In genomic region chr11:69321580-69321979, GRCm38 (mm10) we compare ENCODE assay signal across 11 mouse cellular contexts. TPM values are rescaled to one million over a fixed set of nuclear protein-coding genes. Genes with fewer than 3 reads are reported as not detected.
A peak's percentile ranks its signal among the peaks of the same experiment; 100 is the strongest.
DNase-seq lines count a peak whose midpoint lies in the region; ATAC-seq and TF ChIP-seq lines count a peak whose summit lies in the region.
"Had no signal": no experiment of that assay in that cellular context is flagged by ENCODE, and none has a peak within 500 bp of the region (broad histone marks: within the 10 kb centered on the region; RNA-seq: fewer than 3 reads in every experiment).

No protein-coding gene starts in this region.

- DNase-seq in heart, postnatal 0 days (ENCODE audit: low spot score), result no peak
- no peak for DNase-seq in heart, adult 18-20 months
- no peak for DNase-seq in forebrain, embryonic 10.5 days (ENCODE audit: extremely low spot score, low spot score)
- DNase-seq in right cerebral cortex, adult 18-20 months, result no peak
- DNase-seq in kidney, adult 9 months, result no peak
- no peak for DNase-seq in adrenal gland, postnatal 4 days (ENCODE audit: low spot score in 2 of 2)
- DNase-seq: kidney, adult 11 months; lung, postnatal 4 days had no signal

- H3K4me1 ChIP-seq in heart, postnatal 0 days (ENCODE audit: control insufficient read depth, insufficient read depth), result peaks cover 30% of the 10 kb centered on the region; the same call in 1 of the 2 replicates
- peaks cover 52% of the 10 kb centered on the region for H3K4me1 ChIP-seq in forebrain, embryonic 10.5 days
- peaks cover 48% of the 10 kb centered on the region for H3K4me1 ChIP-seq in hindbrain, embryonic 13.5 days (replicated peaks)
- H3K4me1 ChIP-seq in midbrain, embryonic 12.5 days, result peaks cover 33% of the 10 kb centered on the region

- peak overlapping the region; percentile 71; the same call in 1 of the 2 replicates for H3K9ac ChIP-seq in heart, postnatal 0 days (replicated peaks; ENCODE audit: low read depth, low read length)
- peak overlapping the region; percentile 80 for H3K9ac ChIP-seq in hindbrain, embryonic 13.5 days
- 0 out of 2 replicates have a peak overlapping the region, but pooled peaks have one; percentile 90 for H3K9ac ChIP-seq in midbrain, embryonic 12.5 days (replicated peaks)

- H3K27ac ChIP-seq in heart, postnatal 0 days (ENCODE audit: low read depth), result no peak overlapping the region
- H3K27ac ChIP-seq in forebrain, embryonic 10.5 days, result 0 out of 2 replicates have a peak overlapping the region, but pooled peaks have one; percentile 97
- no peak overlapping the region for H3K27ac ChIP-seq in hindbrain, embryonic 13.5 days
- H3K27ac ChIP-seq in midbrain, embryonic 12.5 days (replicated peaks), result 0 out of 2 replicates have a peak overlapping the region, but pooled peaks have one; percentile 4

- H3K27me3 ChIP-seq in heart, postnatal 0 days (ENCODE audit: control insufficient read depth, insufficient read depth, low read length), result no peaks in the 10 kb centered on the region
- H3K27me3 ChIP-seq in forebrain, embryonic 10.5 days (ENCODE audit: poor library complexity, severe bottlenecking), result peaks cover 9% of the 10 kb centered on the region
- H3K27me3 ChIP-seq in hindbrain, embryonic 13.5 days, result peaks cover under 1% of the 10 kb centered on the region; the same call in 1 of the 2 replicates
- H3K27me3 ChIP-seq in midbrain, embryonic 12.5 days, result peaks cover 2% of the 10 kb centered on the region

- peak overlapping the region; percentile 85; the same call in 1 of the 2 replicates for H3K4me2 ChIP-seq in heart, postnatal 0 days (ENCODE audit: low read depth, low read length)
- peak overlapping the region; percentile 76 for H3K4me2 ChIP-seq in hindbrain, embryonic 13.5 days
- peak overlapping the region; percentile 86 for H3K4me2 ChIP-seq in midbrain, embryonic 12.5 days (replicated peaks)

- no peak for TF ChIP-seq CTCF in heart, postnatal 0 days (IDR thresholded peaks at IDR 0.05; ENCODE audit: low read depth)

- H3K9me3 ChIP-seq in heart, postnatal 0 days (replicated peaks; ENCODE audit: control insufficient read depth, low read length), result no peaks in the 10 kb centered on the region
- H3K9me3 ChIP-seq in forebrain, embryonic 10.5 days, result no peaks in the 10 kb centered on the region
- no peaks in the 10 kb centered on the region for H3K9me3 ChIP-seq in hindbrain, embryonic 13.5 days
- H3K9me3 ChIP-seq in midbrain, embryonic 12.5 days, result no peaks in the 10 kb centered on the region

- ATAC-seq in heart, postnatal 0 days (ENCODE audit: insufficient read depth, low read depth), result no peak
- no peak for ATAC-seq in hindbrain, embryonic 13.5 days (ENCODE audit: low FRiP score)
- no peak for ATAC-seq in midbrain, embryonic 12.5 days (ENCODE audit: low FRiP score, low read depth)
- ATAC-seq: CD4-positive, CD25-positive, alpha-beta regulatory T cell, adult 4 months had no signal

- H3K36me3 ChIP-seq in heart, postnatal 0 days (replicated peaks; ENCODE audit: control insufficient read depth, insufficient read depth, low read length), result peaks cover 28% of the 10 kb centered on the region
- peaks cover 47% of the 10 kb centered on the region for H3K36me3 ChIP-seq in forebrain, embryonic 10.5 days (replicated peaks)
- H3K36me3 ChIP-seq in hindbrain, embryonic 13.5 days, result peaks cover 32% of the 10 kb centered on the region
- H3K36me3 ChIP-seq in midbrain, embryonic 12.5 days, result peaks cover 33% of the 10 kb centered on the region

- no peak for TF ChIP-seq EP300 in heart, postnatal 0 days (IDR thresholded peaks at IDR 0.05; ENCODE audit: low read depth)

- WGBS in heart, postnatal 0 days, result 95% methylated on average over 6 of the region's 6 CpGs
- WGBS in forebrain, embryonic 10.5 days, result 96% methylated on average over 6 of the region's 6 CpGs
- WGBS in hindbrain, embryonic 13.5 days, result 94% methylated on average over 6 of the region's 6 CpGs
- 96% methylated on average over 6 of the region's 6 CpGs for WGBS in midbrain, embryonic 12.5 days

- H3K4me3 ChIP-seq in heart, postnatal 0 days (ENCODE audit: low read depth, low read length), result no peak overlapping the region
- H3K4me3 ChIP-seq in forebrain, embryonic 10.5 days, result peak overlapping the region; percentile 77
- 0 out of 2 replicates have a peak overlapping the region, but pooled peaks have one; percentile 62 for H3K4me3 ChIP-seq in hindbrain, embryonic 13.5 days
- H3K4me3 ChIP-seq in midbrain, embryonic 12.5 days, result peak overlapping the region; percentile 65; the same call in 1 of the 2 replicates

RNA-seq across cellular contexts. Expression of gene Cntrob, which starts 2.0 kb away (rescaled TPM):
- total RNA-seq in heart, postnatal 0 days (2014; rRNA removed; ENCODE audit: low replicate concordance), result 7.5 and 15.5 TPM in 2 replicates
- 6.9 and 8.4 TPM in 2 replicates for polyA plus RNA-seq in heart, postnatal 0 days (2015; fragmentation: Nextera tagmentation; extraction: Ambion mirVana)
- total RNA-seq in heart, adult 18-20 months (2021), result 1 to 10 TPM; 2.8 TPM
- polyA plus RNA-seq in forebrain, embryonic 10.5 days (2016; fragmentation: Nextera tagmentation; extraction: Ambion mirVana), result 37.7 and 44.2 TPM in 2 replicates
- polyA plus RNA-seq in hindbrain, embryonic 13.5 days (2015; fragmentation: Nextera tagmentation; extraction: Ambion mirVana), result 22.6 and 24.4 TPM in 2 replicates
- 40.1 and 45.6 TPM in 2 replicates for polyA plus RNA-seq in midbrain, embryonic 12.5 days (2016; fragmentation: Nextera tagmentation; extraction: Ambion mirVana)
- 10 to 100 TPM; 17.4 to 17.8 TPM for total RNA-seq in adrenal gland, postnatal 4 days (2021)

RNA-seq across cellular contexts. Expression of gene Trappc1, which starts 2.2 kb away (rescaled TPM):
- total RNA-seq in heart, postnatal 0 days (2014; rRNA removed; ENCODE audit: low replicate concordance), result 240 and 263 TPM in 2 replicates
- 180 and 186 TPM in 2 replicates for polyA plus RNA-seq in heart, postnatal 0 days (2015; fragmentation: Nextera tagmentation; extraction: Ambion mirVana)
- total RNA-seq in heart, adult 18-20 months (2021), result 10 to 100 TPM; 48.8 to 49.4 TPM
- polyA plus RNA-seq in forebrain, embryonic 10.5 days (2016; fragmentation: Nextera tagmentation; extraction: Ambion mirVana), result 170 and 179 TPM in 2 replicates
- polyA plus RNA-seq in hindbrain, embryonic 13.5 days (2015; fragmentation: Nextera tagmentation; extraction: Ambion mirVana), result 204 and 210 TPM in 2 replicates
- polyA plus RNA-seq in midbrain, embryonic 12.5 days (2016; fragmentation: Nextera tagmentation; extraction: Ambion mirVana), result 186 and 187 TPM in 2 replicates
- 10 to 100 TPM; 80.3 to 82.5 TPM for total RNA-seq in adrenal gland, postnatal 4 days (2021)

RNA-seq across cellular contexts. Expression of gene Kcnab3, which starts 4.5 kb away (rescaled TPM):
- total RNA-seq in heart, postnatal 0 days (2014; rRNA removed; ENCODE audit: low replicate concordance), result 1.1 and 2.8 TPM in 2 replicates
- 1.1 and 1.4 TPM in 2 replicates for polyA plus RNA-seq in heart, postnatal 0 days (2015; fragmentation: Nextera tagmentation; extraction: Ambion mirVana)
- under 1 TPM in 1 of 2 experiments, not detected in 1; 0.23 TPM for total RNA-seq in heart, adult 18-20 months (2021)
- 1.1 and 1.2 TPM in 2 replicates for polyA plus RNA-seq in forebrain, embryonic 10.5 days (2016; fragmentation: Nextera tagmentation; extraction: Ambion mirVana)
- 4.2 and 5.1 TPM in 2 replicates for polyA plus RNA-seq in hindbrain, embryonic 13.5 days (2015; fragmentation: Nextera tagmentation; extraction: Ambion mirVana)
- 4.4 and 4.5 TPM in 2 replicates for polyA plus RNA-seq in midbrain, embryonic 12.5 days (2016; fragmentation: Nextera tagmentation; extraction: Ambion mirVana)
- total RNA-seq in adrenal gland, postnatal 4 days (2021), result 10 to 100 TPM in 1 of 2 experiments, 1 to 10 TPM in 1; 9.7 to 10.4 TPM

RNA-seq across cellular contexts. Expression of gene Rnf227, which starts 18.7 kb away (rescaled TPM):
- total RNA-seq in heart, postnatal 0 days (2014; rRNA removed; ENCODE audit: low replicate concordance), result 1.5 and 10.2 TPM in 2 replicates
- polyA plus RNA-seq in heart, postnatal 0 days (2015; fragmentation: Nextera tagmentation; extraction: Ambion mirVana), result 3.4 and 4.3 TPM in 2 replicates
- under 1 TPM; 0.41 to 0.57 TPM for total RNA-seq in heart, adult 18-20 months (2021)
- polyA plus RNA-seq in forebrain, embryonic 10.5 days (2016; fragmentation: Nextera tagmentation; extraction: Ambion mirVana), result 17.0 and 19.7 TPM in 2 replicates
- polyA plus RNA-seq in hindbrain, embryonic 13.5 days (2015; fragmentation: Nextera tagmentation; extraction: Ambion mirVana), result 163 and 166 TPM in 2 replicates
- polyA plus RNA-seq in midbrain, embryonic 12.5 days (2016; fragmentation: Nextera tagmentation; extraction: Ambion mirVana), result 48.4 and 50.5 TPM in 2 replicates
- 10 to 100 TPM in 1 of 2 experiments, 1 to 10 TPM in 1; 9.4 to 10.6 TPM for total RNA-seq in adrenal gland, postnatal 4 days (2021)

RNA-seq across cellular contexts. Expression of gene Chd3, which starts 47.6 kb away (rescaled TPM):
- total RNA-seq in heart, postnatal 0 days (2014; rRNA removed; ENCODE audit: low replicate concordance), result 23.6 and 23.8 TPM in 2 replicates
- polyA plus RNA-seq in heart, postnatal 0 days (2015; fragmentation: Nextera tagmentation; extraction: Ambion mirVana), result 10.3 and 12.4 TPM in 2 replicates
- 10 to 100 TPM; 16.2 to 26.3 TPM for total RNA-seq in heart, adult 18-20 months (2021)
- polyA plus RNA-seq in forebrain, embryonic 10.5 days (2016; fragmentation: Nextera tagmentation; extraction: Ambion mirVana), result 40.7 and 44.9 TPM in 2 replicates
- polyA plus RNA-seq in hindbrain, embryonic 13.5 days (2015; fragmentation: Nextera tagmentation; extraction: Ambion mirVana), result 92.4 and 93.5 TPM in 2 replicates
- 78.7 and 88.5 TPM in 2 replicates for polyA plus RNA-seq in midbrain, embryonic 12.5 days (2016; fragmentation: Nextera tagmentation; extraction: Ambion mirVana)
- 100 to 1,000 TPM; 164 to 190 TPM for total RNA-seq in adrenal gland, postnatal 4 days (2021)

Comparison
In these comparisons a context has a peak if more than half of its experiments do, and no peak if none do; other contexts are left out.
1. H3K27ac ChIP-seq: peak in forebrain, embryonic 10.5 days (single experiment) and midbrain, embryonic 12.5 days (single experiment); none in heart, postnatal 0 days (single experiment) and hindbrain, embryonic 13.5 days (single experiment).
2. Peak in every context shown above with its lines, with median percentiles within 50 percentile points of each other: H3K4me2 ChIP-seq and H3K9ac ChIP-seq.